Mouse (Mus musculus): ENCODE data around the gene Treml1. TPM values are rescaled to one million over a fixed set of nuclear protein-coding genes. Genes with fewer than 3 reads are reported as not detected.
"Not testable (repeated sequence)": the region's sequence is repeated elsewhere in the genome, so short reads cannot be mapped to it uniquely, and the experiment has no call there.

The Treml1 gene
- polyA plus RNA-seq, 1 experiment from 2014 or later = 0.39 TPM

DNA sequence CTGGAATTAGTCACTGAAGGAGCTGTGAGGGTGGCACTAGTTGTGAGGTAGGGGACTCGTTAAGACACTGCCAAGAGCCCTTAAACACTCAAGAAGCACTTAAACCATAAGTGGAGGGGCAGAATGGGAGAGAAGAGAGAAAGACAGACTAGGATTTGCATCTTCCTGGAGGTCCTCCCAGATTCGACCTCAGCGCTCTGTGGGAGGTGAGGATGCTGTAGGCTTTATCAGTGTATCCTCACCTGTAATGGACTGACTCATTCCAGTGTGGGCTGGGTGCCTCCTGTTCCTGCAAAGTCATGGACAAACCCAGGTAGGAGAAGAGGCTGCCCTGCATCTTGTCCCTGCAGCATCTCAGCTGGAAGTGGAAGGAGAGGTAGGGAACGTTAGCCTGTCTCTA, 12.9 kb upstream of the Treml1 start:
- H3K9me3 ChIP-seq (replicated peaks; ENCODE audit: control insufficient read depth, low read length, poor library complexity, severe bottlenecking) = no peaks in the 10 kb centered on the region
- H3K27me3 ChIP-seq (ENCODE audit: control insufficient read depth, insufficient read depth, low read depth, low read length) = no peaks in the 10 kb centered on the region
- no peak overlapping the region for H3K9ac ChIP-seq (ENCODE audit: low read depth, low read length)
- no peak for ATAC-seq
- WGBS = 74% methylated on average over 4 of the region's 4 CpGs
- no peak overlapping the region for H3K4me2 ChIP-seq (ENCODE audit: low read length)
- H3K4me3 ChIP-seq (ENCODE audit: low read depth, low read length) = no peak overlapping the region
- H3K36me3 ChIP-seq (ENCODE audit: control insufficient read depth, insufficient read depth, low read length) = no peaks in the 10 kb centered on the region
- H3K27ac ChIP-seq (ENCODE audit: low read length) = no peak overlapping the region
- no peaks in the 10 kb centered on the region for H3K4me1 ChIP-seq (ENCODE audit: control insufficient read depth, insufficient read depth, low read length)

DNA sequence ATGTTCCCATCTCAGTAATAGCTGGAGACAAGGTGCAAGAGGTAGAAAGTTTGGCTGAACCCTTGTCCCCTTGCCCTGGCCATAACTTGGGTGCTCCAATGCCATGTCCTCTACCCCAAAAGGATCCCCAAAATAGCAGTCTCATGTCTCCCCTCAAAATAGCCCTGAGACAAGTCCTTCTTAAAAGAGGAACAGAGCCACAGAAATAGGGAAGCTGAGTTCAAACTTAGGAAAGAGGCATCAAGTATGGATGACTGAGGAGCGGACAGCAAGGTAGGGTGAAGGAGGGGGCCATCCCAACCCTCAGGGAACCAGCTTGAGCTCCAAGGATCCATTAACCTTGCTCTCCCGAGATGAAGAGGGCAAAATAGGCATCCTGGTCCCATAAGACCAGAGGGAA, 12.4 kb upstream of the Treml1 start:
- H3K9me3 ChIP-seq (replicated peaks; ENCODE audit: control insufficient read depth, low read length, poor library complexity, severe bottlenecking) = no peaks in the 10 kb centered on the region
- WGBS = 76% methylated on average over 2 of the region's 2 CpGs
- no peak overlapping the region for H3K4me3 ChIP-seq (ENCODE audit: low read depth, low read length)
- H3K9ac ChIP-seq (ENCODE audit: low read depth, low read length) = no peak overlapping the region
- H3K36me3 ChIP-seq (ENCODE audit: control insufficient read depth, insufficient read depth, low read length) = no peaks in the 10 kb centered on the region
- H3K4me2 ChIP-seq (ENCODE audit: low read length) = no peak overlapping the region
- H3K27me3 ChIP-seq (ENCODE audit: control insufficient read depth, insufficient read depth, low read depth, low read length) = no peaks in the 10 kb centered on the region
- no peaks in the 10 kb centered on the region for H3K4me1 ChIP-seq (ENCODE audit: control insufficient read depth, insufficient read depth, low read length)
- no peak overlapping the region for H3K27ac ChIP-seq (ENCODE audit: low read length)
- ATAC-seq = no peak

DNA sequence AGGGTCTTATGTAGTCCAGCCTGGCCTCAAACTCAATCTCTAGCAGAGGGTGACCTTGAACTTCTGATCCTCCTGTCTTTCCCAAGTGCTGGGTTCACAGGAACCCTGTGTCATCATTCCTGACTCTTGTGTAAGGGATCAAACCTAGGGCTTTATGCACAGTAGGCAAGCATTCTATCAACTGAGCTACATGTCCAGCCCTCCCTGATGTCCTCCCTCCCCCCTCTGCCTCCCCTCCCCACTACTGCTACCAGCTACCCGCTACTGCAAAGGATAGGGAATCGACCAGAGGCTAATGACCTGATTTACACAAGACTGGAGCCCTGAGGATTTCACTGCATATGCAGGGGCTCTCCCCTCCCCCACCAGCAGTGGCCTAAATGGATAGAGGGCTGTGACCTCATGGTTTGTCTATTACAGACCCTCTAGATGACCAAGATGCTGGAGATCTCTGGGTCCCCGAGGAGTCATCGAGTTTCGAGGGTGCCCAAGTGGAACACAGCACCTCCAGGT, 9.0 kb upstream of the Treml1 start:
- Histone ChIP-seq H3K4me3 (ENCODE audit: low read depth, low read length) (no peak overlapping the region), H3K27me3 (ENCODE audit: control insufficient read depth, insufficient read depth, low read depth, low read length) (no peaks in the 10 kb centered on the region), H3K27ac (ENCODE audit: low read length) (no peak overlapping the region), H3K9ac (ENCODE audit: low read depth, low read length) (no peak overlapping the region), H3K36me3 (ENCODE audit: control insufficient read depth, insufficient read depth, low read length) (no peaks in the 10 kb centered on the region), H3K4me1 (ENCODE audit: control insufficient read depth, insufficient read depth, low read length) (no peaks in the 10 kb centered on the region), H3K9me3 (replicated peaks; ENCODE audit: control insufficient read depth, low read length, poor library complexity, severe bottlenecking) (no peaks in the 10 kb centered on the region), H3K4me2 (ENCODE audit: low read length) (no peak overlapping the region)
- ATAC-seq = no peak
- WGBS = 77% methylated on average over 5 of the region's 5 CpGs

DNA sequence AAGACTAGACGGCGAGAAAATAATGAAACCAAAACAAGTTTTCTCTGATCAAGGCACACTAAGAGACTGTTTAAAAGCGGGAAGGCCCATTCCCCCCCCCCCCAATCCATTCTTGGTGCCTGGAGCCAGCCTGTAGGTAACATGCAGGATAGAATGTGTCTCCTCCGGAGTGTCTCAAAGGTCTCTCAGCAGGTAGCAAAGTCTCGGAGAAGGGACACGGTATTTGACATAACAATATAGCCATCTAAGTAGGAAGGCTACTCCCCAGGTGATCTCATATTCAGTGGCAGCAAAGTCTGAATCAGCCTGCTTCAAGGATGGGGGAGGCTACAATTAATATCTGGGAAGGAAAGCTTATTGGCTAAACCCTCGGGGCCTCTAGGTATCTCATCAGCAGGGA, 6.7 kb upstream of the Treml1 start:
- not testable (repeated sequence) for H3K9me3 ChIP-seq (replicated peaks; ENCODE audit: control insufficient read depth, low read length, poor library complexity, severe bottlenecking); H3K27ac ChIP-seq (ENCODE audit: low read length); ATAC-seq; H3K4me1 ChIP-seq (ENCODE audit: control insufficient read depth, insufficient read depth, low read length); H3K27me3 ChIP-seq (ENCODE audit: control insufficient read depth, insufficient read depth, low read depth, low read length); H3K9ac ChIP-seq (ENCODE audit: low read depth, low read length); H3K36me3 ChIP-seq (ENCODE audit: control insufficient read depth, insufficient read depth, low read length); H3K4me2 ChIP-seq (ENCODE audit: low read length); H3K4me3 ChIP-seq (ENCODE audit: low read depth, low read length)
- 55% methylated on average over 7 of the region's 7 CpGs for WGBS

DNA sequence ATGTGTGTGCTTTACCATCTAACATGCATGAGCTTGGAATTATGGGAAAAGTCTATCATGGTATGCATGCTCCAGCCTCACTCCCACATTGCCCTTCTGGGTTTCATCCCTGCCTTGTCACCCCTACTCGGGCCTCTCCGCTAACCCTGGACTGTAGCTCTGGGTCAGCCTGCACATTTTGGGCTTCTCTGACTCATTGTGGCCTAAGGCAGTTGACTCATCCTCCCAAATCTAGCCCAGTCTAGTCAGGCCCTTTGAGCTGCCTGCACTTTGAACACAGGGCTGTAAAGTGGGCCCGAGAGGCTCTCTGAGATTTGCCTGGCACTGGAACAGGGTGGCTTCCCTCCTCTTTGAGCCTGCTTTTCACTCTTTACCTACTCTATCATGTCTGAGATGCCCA, 3.9 kb upstream of the Treml1 start:
- Histone ChIP-seq H3K4me1 (ENCODE audit: control insufficient read depth, insufficient read depth, low read length) (no peaks in the 10 kb centered on the region), H3K4me3 (ENCODE audit: low read depth, low read length) (no peak overlapping the region), H3K27ac (ENCODE audit: low read length) (no peak overlapping the region), H3K9me3 (replicated peaks; ENCODE audit: control insufficient read depth, low read length, poor library complexity, severe bottlenecking) (no peaks in the 10 kb centered on the region), H3K27me3 (ENCODE audit: control insufficient read depth, insufficient read depth, low read depth, low read length) (no peaks in the 10 kb centered on the region), H3K4me2 (ENCODE audit: low read length) (no peak overlapping the region), H3K9ac (ENCODE audit: low read depth, low read length) (no peak overlapping the region), H3K36me3 (ENCODE audit: control insufficient read depth, insufficient read depth, low read length) (no peaks in the 10 kb centered on the region)
- WGBS = 95% methylated on average over 3 of the region's 3 CpGs
- no peak for ATAC-seq

DNA sequence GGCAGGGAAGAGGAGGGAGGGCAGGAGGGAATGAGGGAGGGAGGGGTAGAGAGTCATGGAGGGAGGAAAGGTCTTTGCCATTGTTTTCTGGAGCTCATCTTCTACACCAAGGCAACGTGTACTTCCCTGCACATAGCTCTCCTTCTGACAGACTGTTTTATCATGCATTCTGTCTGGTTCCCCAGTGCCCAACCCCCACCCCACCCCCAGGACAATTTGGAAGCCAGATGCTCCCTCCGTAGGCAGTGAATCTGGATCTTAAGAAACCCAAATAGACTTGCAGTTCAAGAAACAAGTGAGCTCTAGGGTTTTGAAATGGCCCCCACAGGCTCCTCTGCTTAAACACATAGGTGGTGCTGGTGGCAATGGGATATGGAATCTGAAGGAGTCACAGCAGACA, 1.8 kb upstream of the Treml1 start:
- no peak overlapping the region for H3K4me3 ChIP-seq (ENCODE audit: low read depth, low read length)
- no peak overlapping the region for H3K9ac ChIP-seq (ENCODE audit: low read depth, low read length)
- H3K27ac ChIP-seq (ENCODE audit: low read length) = no peak overlapping the region
- no peaks in the 10 kb centered on the region for H3K27me3 ChIP-seq (ENCODE audit: control insufficient read depth, insufficient read depth, low read depth, low read length)
- ATAC-seq = no peak
- H3K9me3 ChIP-seq (replicated peaks; ENCODE audit: control insufficient read depth, low read length, poor library complexity, severe bottlenecking) = no peaks in the 10 kb centered on the region
- H3K4me1 ChIP-seq (ENCODE audit: control insufficient read depth, insufficient read depth, low read length) = no peaks in the 10 kb centered on the region
- WGBS = 62% methylated on average over 2 of the region's 2 CpGs
- no peaks in the 10 kb centered on the region for H3K36me3 ChIP-seq (ENCODE audit: control insufficient read depth, insufficient read depth, low read length)
- H3K4me2 ChIP-seq (ENCODE audit: low read length) = no peak overlapping the region

DNA sequence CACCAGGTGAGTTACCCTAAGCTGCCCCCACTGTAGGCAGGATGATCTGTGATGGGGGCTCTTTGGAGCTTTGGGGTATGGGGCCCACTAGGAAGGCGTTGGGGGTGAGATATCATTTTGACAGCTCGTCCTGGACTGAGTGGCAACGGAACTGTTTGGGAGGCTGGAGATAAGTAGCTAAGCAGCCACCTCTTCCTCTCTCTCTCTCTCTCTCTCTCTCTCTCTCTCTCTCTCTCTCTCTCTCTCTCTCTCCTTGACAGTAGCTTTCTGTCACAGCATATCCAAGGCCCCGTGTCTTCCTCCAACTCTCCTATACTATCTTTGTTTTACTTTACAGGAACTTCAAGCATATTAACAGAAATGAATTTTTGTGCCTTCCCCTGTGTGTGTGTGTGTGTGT, 746 bp downstream of the Treml1 start:
- Histone ChIP-seq H3K9ac (ENCODE audit: low read depth, low read length) (no peak overlapping the region), H3K4me2 (ENCODE audit: low read length) (no peak overlapping the region), H3K27ac (ENCODE audit: low read length) (no peak overlapping the region), H3K4me1 (ENCODE audit: control insufficient read depth, insufficient read depth, low read length) (no peaks in the 10 kb centered on the region), H3K4me3 (ENCODE audit: low read depth, low read length) (no peak overlapping the region), H3K9me3 (replicated peaks; ENCODE audit: control insufficient read depth, low read length, poor library complexity, severe bottlenecking) (no peaks in the 10 kb centered on the region), H3K36me3 (ENCODE audit: control insufficient read depth, insufficient read depth, low read length) (no peaks in the 10 kb centered on the region), H3K27me3 (ENCODE audit: control insufficient read depth, insufficient read depth, low read depth, low read length) (no peaks in the 10 kb centered on the region)
- no peak for ATAC-seq
- WGBS = 83% methylated on average over 4 of the region's 4 CpGs

DNA sequence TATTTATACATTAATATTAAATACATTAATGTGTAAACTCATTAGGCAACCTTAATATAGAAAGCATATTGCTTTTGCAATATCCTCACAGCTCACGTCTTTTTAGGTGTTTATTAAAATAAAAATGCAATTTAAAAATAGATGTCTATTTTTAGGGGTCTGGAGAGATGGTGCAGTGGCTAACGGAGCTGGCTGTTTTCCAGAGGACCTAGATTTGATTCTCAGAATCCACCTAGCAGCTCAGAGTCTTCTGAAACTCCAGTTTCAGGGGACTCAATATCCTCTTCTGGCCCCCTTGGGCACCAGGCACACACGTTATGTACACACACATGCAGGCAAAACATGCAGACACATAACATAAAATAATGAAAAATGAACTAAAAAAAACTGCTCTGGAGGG, 2.6 kb downstream of the Treml1 start:
- H3K9ac ChIP-seq (ENCODE audit: low read depth, low read length) = no peak overlapping the region
- no peak overlapping the region for H3K4me2 ChIP-seq (ENCODE audit: low read length)
- no peaks in the 10 kb centered on the region for H3K9me3 ChIP-seq (replicated peaks; ENCODE audit: control insufficient read depth, low read length, poor library complexity, severe bottlenecking)
- WGBS = 79% methylated on average over 3 of the region's 3 CpGs
- ATAC-seq = no peak
- H3K27ac ChIP-seq (ENCODE audit: low read length) = no peak overlapping the region
- H3K4me1 ChIP-seq (ENCODE audit: control insufficient read depth, insufficient read depth, low read length) = no peaks in the 10 kb centered on the region
- H3K27me3 ChIP-seq (ENCODE audit: control insufficient read depth, insufficient read depth, low read depth, low read length) = no peaks in the 10 kb centered on the region
- H3K36me3 ChIP-seq (ENCODE audit: control insufficient read depth, insufficient read depth, low read length) = no peaks in the 10 kb centered on the region
- no peak overlapping the region for H3K4me3 ChIP-seq (ENCODE audit: low read depth, low read length)

DNA sequence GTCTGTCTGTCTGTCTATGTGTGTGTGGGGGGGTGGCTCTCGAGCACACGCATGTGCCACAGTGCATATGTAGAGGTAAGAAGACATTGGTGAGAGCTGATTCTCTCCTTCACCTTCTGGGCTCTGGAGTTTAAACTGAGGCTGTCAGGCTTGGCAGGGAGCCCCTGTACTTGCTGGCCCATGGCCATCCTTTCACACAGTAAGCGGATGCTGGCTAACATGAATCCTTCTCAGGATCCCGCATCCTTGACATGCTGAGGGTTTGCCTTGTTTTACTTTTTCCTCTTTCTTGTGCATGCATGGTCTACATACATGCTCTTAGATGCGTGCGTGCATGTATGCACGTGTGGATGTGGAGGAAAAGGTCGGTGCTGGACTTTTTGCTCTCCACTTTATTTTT, 3.2 kb downstream of the Treml1 start:
- ATAC-seq = no peak
- Histone ChIP-seq H3K27me3 (ENCODE audit: control insufficient read depth, insufficient read depth, low read depth, low read length) (no peaks in the 10 kb centered on the region), H3K4me1 (ENCODE audit: control insufficient read depth, insufficient read depth, low read length) (no peaks in the 10 kb centered on the region), H3K9me3 (replicated peaks; ENCODE audit: control insufficient read depth, low read length, poor library complexity, severe bottlenecking) (no peaks in the 10 kb centered on the region), H3K36me3 (ENCODE audit: control insufficient read depth, insufficient read depth, low read length) (no peaks in the 10 kb centered on the region), H3K4me3 (ENCODE audit: low read depth, low read length) (no peak overlapping the region), H3K9ac (ENCODE audit: low read depth, low read length) (no peak overlapping the region), H3K27ac (ENCODE audit: low read length) (no peak overlapping the region), H3K4me2 (ENCODE audit: low read length) (no peak overlapping the region)
- WGBS = 92% methylated on average over 8 of the region's 8 CpGs

All from midbrain, embryonic 16.5 days (tissue).